Mouse (Mus musculus) kidney, adult 9 months (tissue): ENCODE data around the gene Klf3.

Experiments
- DNase-seq: peaks from one replicate; pipeline ENCODE4 v3.0.0; 2022

The Klf3 gene

GRCm38 (mm10) chr5:64802795-64803719 lies at the start of gene Klf3:
Klf3 (plus strand) TSS chr5:64803388.
- peak; percentile 96 for DNase-seq

GRCm38 (mm10) chr5:64762295-64762694 lies 40.9 kb upstream of the Klf3 start:
- no peak for DNase-seq

GRCm38 (mm10) chr5:64764452-64764851 lies 38.7 kb upstream of the Klf3 start:
- no peak for DNase-seq

- no peak for DNase-seq
Measured at GRCm38 (mm10) chr5:64765765-64766164, 37.4 kb upstream of the Klf3 start.

- no peak for DNase-seq
Measured at GRCm38 (mm10) chr5:64766626-64767025, 36.6 kb upstream of the Klf3 start.

DNA sequence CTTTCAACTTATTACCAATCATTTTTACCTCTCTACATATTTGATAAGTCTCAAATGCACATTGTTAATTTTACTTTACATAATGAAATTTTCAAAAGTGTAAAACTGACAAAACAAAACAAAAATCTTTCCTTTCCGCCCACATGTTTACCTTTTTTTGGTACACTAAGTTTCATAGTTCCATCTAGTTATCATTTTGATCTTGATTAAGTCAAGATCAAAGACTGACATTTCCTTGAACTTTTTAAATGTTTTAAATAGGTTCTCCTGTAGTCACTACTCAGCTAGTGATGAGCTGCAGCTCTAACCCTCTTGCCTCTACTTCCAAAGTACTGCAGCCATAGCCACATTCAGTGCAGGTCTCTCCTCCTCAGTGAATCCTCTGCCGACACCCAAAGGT lies 31.6 kb upstream of the Klf3 start:
- no peak for DNase-seq

DNA sequence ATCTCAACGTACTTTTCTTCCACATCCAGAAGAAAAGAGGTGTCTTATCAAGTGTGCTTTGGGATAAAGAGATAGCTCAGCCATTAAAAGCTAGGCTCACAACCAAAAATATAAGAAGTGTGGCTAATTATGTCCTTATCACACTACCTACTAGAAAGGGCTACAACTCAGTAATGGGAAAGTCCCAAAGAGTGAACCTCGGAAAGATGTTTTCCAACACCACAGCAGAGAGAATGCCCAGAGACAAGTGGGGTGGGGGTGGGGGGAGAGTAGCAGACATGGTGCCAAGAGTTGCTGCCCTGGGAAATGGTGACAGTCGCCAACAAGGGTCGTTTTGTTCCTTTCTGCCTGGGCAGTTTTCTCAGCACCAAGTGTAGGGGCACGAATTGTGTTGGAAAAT lies 25.0 kb upstream of the Klf3 start:
- DNase-seq, result no peak

- DNase-seq, result no peak
Measured at GRCm38 (mm10) chr5:64779285-64779684, 23.9 kb upstream of the Klf3 start.

DNA sequence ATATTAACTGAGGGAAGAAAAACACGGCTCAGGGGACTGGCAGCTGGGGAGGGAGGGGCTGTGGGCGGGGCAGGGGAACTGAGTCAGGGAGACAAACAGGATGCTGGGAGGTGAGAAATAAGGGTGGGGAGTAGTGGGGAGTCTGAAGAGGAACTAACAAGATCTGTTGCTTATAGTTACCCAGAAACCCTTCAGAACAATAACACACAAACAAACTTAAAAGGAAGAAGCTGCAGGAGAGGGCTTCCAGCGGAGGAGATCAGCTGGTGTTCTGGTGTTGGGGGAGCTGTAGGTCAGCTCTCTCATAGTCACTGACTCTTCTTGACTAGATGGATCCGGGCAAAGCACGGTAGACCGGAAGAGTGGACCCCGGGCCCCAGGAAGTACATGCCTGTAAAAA lies 22.4 kb upstream of the Klf3 start:
- no peak for DNase-seq

GRCm38 (mm10) chr5:64788175-64788574 lies 15.0 kb upstream of the Klf3 start:
- no peak for DNase-seq

DNA sequence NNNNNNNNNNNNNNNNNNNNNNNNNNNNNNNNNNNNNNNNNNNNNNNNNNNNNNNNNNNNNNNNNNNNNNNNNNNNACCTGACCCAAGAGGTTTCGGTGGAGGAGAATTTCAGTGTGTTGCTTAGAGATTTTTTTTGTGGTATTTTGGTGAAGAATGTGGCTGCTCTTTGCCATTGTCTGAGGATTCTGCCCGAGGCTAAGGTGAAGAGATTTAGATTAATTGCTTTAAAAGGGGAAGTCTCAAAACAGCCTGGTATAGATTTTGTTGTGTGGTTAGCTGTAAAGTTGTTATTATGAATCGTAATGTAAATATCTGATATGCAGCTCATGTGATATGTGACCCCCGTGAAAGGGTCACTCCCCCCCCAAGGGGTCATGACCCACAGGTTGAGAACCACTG lies 5.0 kb upstream of the Klf3 start:
- DNase-seq, result no peak

DNA sequence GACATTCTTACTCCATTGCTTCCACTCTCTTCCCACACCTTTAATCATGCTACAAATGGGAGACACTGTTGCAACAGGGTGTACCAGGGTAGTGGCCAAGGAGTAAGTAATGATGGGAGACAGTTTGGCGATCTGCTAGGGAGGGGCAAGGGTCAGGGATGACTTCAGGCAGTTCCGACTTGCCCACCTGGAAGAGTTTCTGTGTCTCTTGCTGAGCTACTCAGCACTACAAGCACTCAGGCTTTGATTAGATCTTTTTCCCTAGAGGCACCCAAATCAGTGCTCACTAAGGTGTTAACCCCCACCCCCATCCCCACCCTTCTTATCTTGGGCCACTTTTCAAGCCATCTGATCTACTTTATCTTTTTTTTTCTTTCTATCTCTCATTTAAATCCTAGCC lies 1.6 kb upstream of the Klf3 start:
- DNase-seq, result no peak

DNA sequence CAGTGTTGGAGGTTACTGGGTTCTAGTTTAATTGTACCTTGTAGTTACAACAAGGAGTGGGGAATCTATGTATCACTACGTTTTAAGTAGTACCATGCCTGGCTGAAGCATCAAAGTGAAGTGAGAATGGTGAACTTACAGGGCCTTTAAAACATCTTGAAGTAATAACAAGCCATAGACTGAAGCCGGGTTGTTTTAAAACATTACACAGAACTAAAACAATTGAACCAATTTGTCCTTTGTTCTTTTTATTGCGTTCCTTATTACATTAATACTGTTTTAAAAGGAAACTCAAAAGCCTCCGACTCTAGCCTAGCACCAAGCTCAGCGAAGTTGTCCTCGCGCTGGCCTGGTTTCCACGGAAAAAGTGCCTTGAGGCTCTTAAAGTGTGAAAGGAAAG lies 1.0 kb upstream of the Klf3 start:
- DNase-seq, result no peak

DNA sequence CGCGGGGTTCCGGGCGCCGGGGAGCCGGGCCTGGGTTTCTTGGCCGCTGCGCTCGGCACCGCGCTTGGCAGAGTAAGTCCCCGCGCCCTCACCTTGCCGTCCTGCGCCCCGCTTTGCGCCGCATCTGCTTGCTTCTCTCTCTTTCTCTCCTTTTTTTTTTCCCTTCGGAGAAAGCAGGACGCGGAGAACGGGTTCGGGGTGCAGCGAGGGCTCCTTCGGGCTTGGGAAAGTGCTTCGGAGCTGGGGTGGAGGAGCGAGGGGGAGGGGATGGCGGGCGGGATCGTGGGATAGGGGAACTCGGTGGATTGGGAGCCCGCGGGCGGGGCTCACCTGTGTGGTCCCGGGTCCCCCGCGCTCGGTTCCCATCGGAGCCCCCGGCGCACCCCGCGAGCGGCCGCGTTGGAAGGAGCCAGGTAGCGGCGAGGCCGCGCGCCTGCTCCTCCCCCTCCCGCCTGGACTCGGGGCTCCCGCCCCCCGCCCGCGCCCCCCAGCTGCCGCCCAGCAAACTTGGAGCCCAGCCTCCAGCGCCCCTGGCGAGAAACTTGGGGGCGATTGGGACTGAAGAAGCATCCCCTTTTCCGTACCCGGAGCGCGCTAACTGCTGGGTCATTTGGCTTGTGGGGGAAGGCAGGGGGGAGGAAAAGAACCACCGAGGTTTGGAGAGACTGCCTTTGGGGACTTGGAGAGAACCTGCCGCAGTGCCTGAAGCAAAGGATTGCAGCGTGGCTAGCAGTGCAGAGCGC lies 703 bp downstream of the Klf3 start:
- DNase-seq, result no peak

- DNase-seq, result no peak
Measured at GRCm38 (mm10) chr5:64805131-64805872, 2.1 kb downstream of the Klf3 start.

DNA sequence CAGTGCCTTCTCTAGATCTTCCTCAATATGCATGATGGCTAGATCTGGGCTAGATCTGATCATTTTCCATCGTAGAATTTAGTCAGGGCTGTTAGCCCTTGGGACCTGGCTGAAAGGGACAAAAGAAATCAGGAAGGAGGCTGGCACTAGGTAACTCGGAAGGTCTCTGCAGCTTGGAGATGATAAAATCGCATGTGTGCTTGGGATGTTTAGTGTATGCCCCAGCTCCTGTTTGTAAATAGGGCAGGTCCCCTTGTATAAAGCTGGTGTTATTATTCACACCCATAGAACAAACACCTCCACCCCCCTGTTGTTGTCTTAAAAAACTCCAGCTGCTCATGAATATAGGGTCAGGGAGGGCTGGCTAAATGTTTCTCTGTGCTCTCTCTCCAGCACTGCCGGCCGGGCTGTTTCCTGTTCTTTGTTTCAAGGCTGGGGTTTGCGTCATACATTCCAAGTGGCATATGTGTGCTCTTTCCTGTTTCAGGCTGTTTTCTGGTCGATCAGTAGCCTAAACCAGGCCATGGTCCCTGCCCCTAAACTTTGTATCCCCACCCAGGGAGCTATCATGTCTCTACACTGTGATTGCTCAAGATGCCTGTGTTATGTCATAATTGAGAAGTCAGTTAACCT lies 2.8 kb downstream of the Klf3 start:
- DNase-seq, result peak; percentile 89

GRCm38 (mm10) chr5:64806600-64806999 lies 3.4 kb downstream of the Klf3 start:
- no peak for DNase-seq

- no peak for DNase-seq
Measured at GRCm38 (mm10) chr5:64807159-64807558, 4.0 kb downstream of the Klf3 start.

- no peak for DNase-seq
Measured at GRCm38 (mm10) chr5:64807603-64808002, 4.4 kb downstream of the Klf3 start.

- peak; percentile 56 for DNase-seq
Measured at GRCm38 (mm10) chr5:64808106-64809010, 5.2 kb downstream of the Klf3 start.

- DNase-seq, result no peak
Measured at GRCm38 (mm10) chr5:64809257-64809656, 6.1 kb downstream of the Klf3 start.

DNA sequence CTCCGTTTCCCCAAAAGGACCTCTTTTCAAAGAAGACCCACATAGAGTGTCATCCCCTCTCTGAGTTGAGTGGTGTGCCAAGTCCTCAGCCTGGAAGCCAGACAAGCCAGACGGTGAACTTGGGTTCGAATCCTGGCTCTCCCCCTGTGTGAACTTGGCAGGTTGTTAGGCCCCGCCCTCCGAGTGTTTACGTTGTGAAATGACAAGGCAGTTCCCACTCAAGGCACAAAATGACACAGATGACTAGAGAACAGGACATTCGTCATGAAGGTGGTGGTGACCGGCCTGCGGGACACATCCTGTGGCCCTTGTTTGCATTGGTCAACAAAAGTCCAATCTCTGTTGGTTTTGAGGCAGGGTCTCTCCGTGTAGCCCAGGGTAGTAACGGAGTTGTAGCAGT lies 6.7 kb downstream of the Klf3 start:
- DNase-seq, result no peak
